Mouse (Mus musculus) neutrophil, adult 59 days (primary cell): Measurements from ENCODE around the gene Bola1. TPM values are rescaled to one million over a fixed set of nuclear protein-coding genes. Genes with fewer than 3 reads are reported as not detected.

ENCODE experiments used
- total RNA-seq, 2 experiments: library from RNA; stranded (reverse); gene quantifications; 1 replicate in 1 of 2; 2 replicates in 1 of 2; pipeline ENCODE4 v1.2.4; 2023

The Bola1 gene
- total RNA-seq, 2 experiments from 2014 or later = 5.7 to 5.8 TPM

Other genes with a start within 250 kb of the Bola1 start
- 10 to 100 TPM; 39.9 to 68.8 TPM for gene Plekho1, start 223.7 kb downstream of the Bola1 start, total RNA-seq
- 10 to 100 TPM; 16.1 to 22.9 TPM for gene Vps45, start 161.2 kb downstream of the Bola1 start, total RNA-seq
- gene Otud7b, start 115.2 kb downstream of the Bola1 start, total RNA-seq = 10 to 100 TPM; 14.0 to 20.9 TPM
- gene Mtmr11, start 57.7 kb downstream of the Bola1 start, total RNA-seq = under 1 TPM in 1 of 2 experiments, not detected in 1; 0.49 TPM
- 10 to 100 TPM; 45.7 to 50.8 TPM for gene Sf3b4, start 47.4 kb downstream of the Bola1 start, total RNA-seq
- under 1 TPM; 0.07 to 0.64 TPM for gene Sv2a, start 38.6 kb downstream of the Bola1 start, total RNA-seq
- gene Hist2h2ab, start 156 bp upstream of the Bola1 start, total RNA-seq = 10 to 100 TPM; 17.4 to 21.4 TPM
- 100 to 1,000 TPM; 338 to 339 TPM for gene Hist2h2ac, start 1.2 kb upstream of the Bola1 start, total RNA-seq
- gene Hist2h2be, start 1.4 kb upstream of the Bola1 start, total RNA-seq = 1 to 10 TPM; 2.6 to 3.5 TPM
- 100 to 1,000 TPM; 451 to 486 TPM for gene Hist2h3c2, start 19.4 kb upstream of the Bola1 start, total RNA-seq
- 1,000 to 10,000 TPM; 2,817 to 3,247 TPM for gene Hist2h2aa2, start 20.6 kb upstream of the Bola1 start, total RNA-seq
- gene Hist2h2aa1, start 25.8 kb upstream of the Bola1 start, total RNA-seq = 10 to 100 TPM in 1 of 2 experiments, 1 to 10 TPM in 1; 10.0 to 41.5 TPM
- not detected for gene Hist2h3c1, start 27.0 kb upstream of the Bola1 start, total RNA-seq
- 100 to 1,000 TPM; 249 to 250 TPM for gene Hist2h4, start 43.6 kb upstream of the Bola1 start, total RNA-seq
- gene Hist2h3b, start 48.9 kb upstream of the Bola1 start, total RNA-seq = 1,000 to 10,000 TPM; 2,116 to 2,242 TPM
- gene Hist2h2bb, start 50.0 kb upstream of the Bola1 start, total RNA-seq = 1,000 to 10,000 TPM; 1,687 to 1,847 TPM
- 1 to 10 TPM; 1.9 to 3.0 TPM for gene Fcgr1, start 74.3 kb upstream of the Bola1 start, total RNA-seq
- gene BC107364, start 232.6 kb upstream of the Bola1 start, total RNA-seq = not detected